Mouse (Mus musculus): ENCODE results near the gene Hagh. TPM values are rescaled to one million over a fixed set of nuclear protein-coding genes. Genes with fewer than 3 reads are reported as not detected.
A peak's percentile ranks its signal among the peaks of the same experiment; 100 is the strongest.

The Hagh gene
- total RNA-seq (2021), result 100 to 1,000 TPM; 107 to 112 TPM
- long read RNA-seq, experiment 1, transcript Hagh-202 (9 exons, 1,191 nt), result major isoform, 72 of 83 reads
- long read RNA-seq, experiment 1, partial matches to known transcripts, result 2 of 83 reads
- long read RNA-seq, experiment 1, other reads (novel, unspliced or antisense), result 9 of 83 reads
- long read RNA-seq, experiment 2, transcript Hagh-202 (9 exons, 1,191 nt), result major isoform, 132 of 141 reads
- long read RNA-seq, experiment 2, partial matches to known transcripts, result 1 of 141 reads
- long read RNA-seq, experiment 2, other reads (novel, unspliced or antisense), result 7 of 141 reads

- DNase-seq (ENCODE audit: low spot score in 2 of 2), result no peak
Measured at GRCm38 (mm10) chr17:24839842-24840241, at the start of gene Hagh. Hagh (plus strand) TSS chr17:24840143.

GRCm38 (mm10) chr17:24792190-24792589 lies 47.8 kb upstream of the Hagh start:
- DNase-seq (ENCODE audit: low spot score in 2 of 2), result no peak

GRCm38 (mm10) chr17:24794791-24795190 lies 45.2 kb upstream of the Hagh start:
- no peak for DNase-seq (ENCODE audit: low spot score in 2 of 2)

DNA sequence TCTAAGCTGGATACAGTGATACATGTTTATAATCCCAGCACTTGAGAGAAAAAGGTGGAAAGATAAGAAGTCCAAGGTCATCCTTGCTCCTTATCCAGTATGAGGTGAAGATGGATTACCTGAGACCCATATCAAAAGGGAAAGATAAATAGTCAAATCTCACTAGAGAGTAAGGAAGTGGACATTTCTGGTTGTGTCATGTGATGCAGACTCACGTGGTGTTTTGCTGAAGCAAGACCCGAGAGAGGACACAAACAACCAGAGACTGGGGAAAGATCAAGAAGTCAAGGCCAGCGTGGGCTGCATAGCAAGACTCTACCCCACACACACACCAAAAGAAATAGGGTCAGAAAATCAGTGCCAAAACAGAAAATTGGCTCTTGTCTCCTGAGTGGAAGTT lies 43.0 kb upstream of the Hagh start:
- no peak for DNase-seq (ENCODE audit: low spot score in 2 of 2)

GRCm38 (mm10) chr17:24798229-24798628 lies 41.7 kb upstream of the Hagh start:
- DNase-seq (ENCODE audit: low spot score in 2 of 2), result no peak

DNA sequence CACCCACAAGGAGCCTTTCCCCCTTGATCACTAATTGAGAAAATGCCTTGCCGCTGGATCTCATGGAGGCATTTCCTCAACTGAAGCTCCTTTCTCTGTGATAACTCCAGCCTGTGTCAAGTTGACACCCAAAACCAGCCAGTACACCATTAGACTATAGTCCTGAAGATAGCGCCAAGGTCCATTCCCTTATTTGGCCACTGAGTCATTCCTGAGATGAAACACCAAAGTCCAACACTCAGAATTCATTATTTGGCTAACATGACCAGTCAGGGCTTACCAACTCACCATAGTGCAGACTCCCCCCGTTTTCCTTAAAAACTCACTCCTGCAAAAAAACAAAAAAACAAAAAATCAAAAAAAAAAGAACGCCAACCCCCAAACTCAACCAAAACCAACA lies 40.5 kb upstream of the Hagh start:
- DNase-seq (ENCODE audit: low spot score in 2 of 2), result no peak

DNA sequence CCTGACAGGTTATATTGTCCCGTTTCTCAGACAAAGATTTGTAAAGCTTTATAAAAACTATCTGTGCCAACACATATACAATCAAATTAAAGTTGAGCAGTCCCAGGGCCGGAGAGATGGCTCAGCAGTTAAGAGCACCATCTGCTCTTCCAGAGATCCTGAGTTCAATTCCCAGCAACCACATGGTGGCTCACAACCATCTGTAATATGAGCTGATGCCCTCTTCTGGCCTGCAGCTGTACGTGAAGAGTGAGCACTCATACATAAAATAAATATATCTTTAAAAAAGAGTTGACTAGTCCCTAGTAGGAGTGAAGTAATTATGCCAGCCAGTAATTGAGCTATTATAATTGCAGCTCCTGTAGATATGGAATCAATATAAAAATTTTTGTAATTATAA lies 39.4 kb upstream of the Hagh start:
- DNase-seq (ENCODE audit: low spot score in 2 of 2), result no peak

DNA sequence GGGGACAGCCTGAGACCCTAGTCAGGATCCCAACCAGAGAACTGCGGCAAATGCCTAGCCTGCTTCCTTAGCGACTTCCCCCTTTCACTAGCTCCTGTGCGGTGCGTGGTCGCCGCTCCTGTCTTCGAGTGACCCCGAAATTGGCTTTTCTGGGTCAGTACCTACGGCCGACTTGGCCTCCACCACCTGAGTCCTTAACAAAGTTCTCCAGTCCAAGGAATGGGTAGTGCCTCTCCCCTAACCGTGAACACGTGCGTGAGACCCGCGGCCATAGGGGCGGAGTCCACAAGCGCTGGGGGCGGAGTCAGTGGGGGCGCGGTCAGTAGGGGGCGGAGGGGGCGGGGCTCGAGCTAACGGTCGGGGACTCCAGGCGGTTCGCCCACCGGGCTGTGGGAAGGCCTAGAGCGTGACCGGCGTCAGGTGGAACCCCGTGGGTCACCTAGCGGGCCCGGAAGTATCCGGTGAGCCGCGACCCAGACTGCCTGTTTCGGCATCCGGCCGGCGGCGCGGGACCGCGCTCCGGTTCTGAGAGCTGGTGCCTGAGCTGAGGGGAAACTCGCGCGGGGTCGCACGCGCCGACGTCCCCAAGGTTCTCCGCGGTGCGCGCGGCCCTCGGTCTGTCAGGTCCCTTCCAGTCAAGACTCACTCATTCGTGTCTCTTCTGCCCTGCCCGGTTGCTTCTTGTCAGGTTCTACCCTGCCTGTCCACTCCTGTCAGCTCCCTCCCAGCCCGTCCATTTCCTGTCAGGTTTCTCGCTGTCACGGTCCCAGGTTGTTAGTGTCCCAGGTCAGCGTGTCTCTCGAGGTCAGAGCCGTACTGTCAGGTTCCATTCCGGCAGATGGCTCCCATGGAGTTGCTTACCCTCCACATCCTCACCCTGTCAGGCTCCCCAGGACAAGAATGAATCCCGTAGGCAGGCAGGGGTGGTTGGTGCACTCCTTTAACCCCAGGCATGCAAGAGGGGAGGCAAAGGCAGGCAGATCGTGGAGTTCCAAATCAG lies 35.7 kb upstream of the Hagh start, which contains the start of gene Meiob:
Gene Meiob (plus strand): TSS at position 338 of the 1,000 bp plus-strand sequence.
- DNase-seq (ENCODE audit: low spot score in 2 of 2), result peak; percentile 10 to 31

DNA sequence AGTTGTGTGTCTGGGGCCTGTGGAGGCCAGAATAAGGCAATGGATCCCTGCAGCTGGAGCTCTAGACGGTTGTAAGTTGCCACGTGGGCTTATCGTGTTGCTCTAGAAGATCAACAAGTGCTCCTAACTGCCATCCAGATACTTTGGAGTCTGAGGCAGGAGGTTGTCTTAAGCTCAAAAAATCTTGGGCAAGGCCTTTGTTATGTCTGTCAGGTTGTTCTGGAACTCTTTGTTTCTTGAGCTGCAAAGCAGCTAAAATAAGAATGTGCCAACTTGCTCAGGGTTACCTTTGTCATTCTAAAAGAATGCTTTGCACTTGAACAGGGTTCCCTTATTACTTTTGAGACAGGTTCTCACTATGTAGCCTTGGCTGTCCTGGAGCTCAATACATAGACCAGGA lies 28.7 kb upstream of the Hagh start:
- no peak for DNase-seq (ENCODE audit: low spot score in 2 of 2)

DNA sequence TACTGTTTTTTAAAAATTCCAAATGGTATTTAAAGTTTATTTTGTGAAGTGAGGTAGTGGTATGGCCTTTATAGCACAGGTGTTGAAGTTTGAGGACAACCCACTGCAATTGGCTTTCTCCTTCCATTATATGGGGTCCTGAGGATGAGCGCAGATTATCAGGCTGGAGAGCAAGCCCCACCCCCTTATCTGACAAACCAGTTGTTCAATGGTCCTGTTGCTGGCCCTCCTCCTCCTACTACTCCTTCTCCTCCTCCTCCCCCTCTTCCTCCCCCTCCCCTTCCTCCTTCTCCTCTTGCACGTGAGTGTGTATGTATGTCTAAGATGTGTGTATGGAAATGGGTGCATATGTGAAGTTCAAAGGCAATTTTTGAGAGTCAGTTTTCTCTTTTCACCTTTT lies 27.7 kb upstream of the Hagh start:
- no peak for DNase-seq (ENCODE audit: low spot score in 2 of 2)

GRCm38 (mm10) chr17:24815256-24815655 lies 24.7 kb upstream of the Hagh start:
- DNase-seq (ENCODE audit: low spot score in 2 of 2), result no peak

DNA sequence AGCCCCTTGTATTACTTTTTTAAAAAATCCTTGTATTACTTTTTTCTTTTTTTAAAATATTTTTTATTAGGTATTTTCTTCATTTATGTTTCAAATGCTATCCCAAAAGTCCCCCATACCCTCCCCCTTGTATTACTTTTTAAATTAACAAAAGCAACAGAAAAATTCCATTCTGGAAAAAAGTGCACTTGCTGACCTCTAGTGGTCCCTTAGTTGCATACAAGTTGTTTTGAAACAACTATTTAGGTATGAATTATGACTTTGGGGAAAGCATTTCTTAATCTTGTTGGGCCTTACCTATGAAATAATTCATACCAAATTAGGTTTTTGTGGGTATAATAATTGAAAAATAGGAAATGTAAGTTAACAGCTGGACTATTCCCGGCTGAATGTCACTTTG lies 22.4 kb upstream of the Hagh start:
- DNase-seq (ENCODE audit: low spot score in 2 of 2), result no peak

DNA sequence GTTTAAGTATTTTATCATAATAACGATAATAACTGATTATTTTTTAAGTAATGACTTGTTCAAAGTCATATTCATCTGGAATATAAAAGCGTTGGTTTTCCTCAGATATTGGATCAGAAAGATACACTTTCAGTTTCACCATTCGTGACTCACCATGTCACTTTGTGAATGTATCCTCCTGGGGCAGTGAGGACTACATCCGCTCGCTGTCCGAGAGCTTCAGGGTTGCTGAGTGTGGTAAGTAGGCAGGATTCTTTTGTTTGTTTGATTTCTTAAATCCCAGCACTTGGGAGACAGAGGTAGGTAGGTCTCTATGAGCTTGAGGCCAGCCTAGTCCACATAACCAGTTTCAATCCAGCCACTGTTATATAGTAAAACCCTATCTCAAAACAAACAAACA lies 21.8 kb upstream of the Hagh start:
- no peak for DNase-seq (ENCODE audit: low spot score in 2 of 2)

DNA sequence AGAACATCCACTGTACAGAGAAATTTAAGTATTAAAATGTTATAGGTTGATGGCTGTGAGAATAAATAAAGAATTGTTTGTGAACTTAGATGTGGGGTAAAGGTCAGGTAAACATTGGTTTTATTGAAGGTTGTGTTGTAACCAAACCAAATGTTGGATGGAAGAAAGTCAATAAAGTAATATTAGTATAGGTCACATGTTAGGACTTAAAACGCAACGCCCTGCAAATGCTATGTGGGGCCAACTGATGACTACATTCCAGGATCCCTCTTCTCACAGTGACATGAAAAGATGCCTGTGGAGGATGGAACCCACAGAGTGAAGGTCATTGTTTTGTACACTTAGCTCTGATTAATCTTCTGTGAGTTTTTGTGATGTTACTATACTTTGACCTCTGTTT lies 20.5 kb upstream of the Hagh start:
- no peak for DNase-seq (ENCODE audit: low spot score in 2 of 2)

- DNase-seq (ENCODE audit: low spot score in 2 of 2), result no peak
Measured at GRCm38 (mm10) chr17:24821351-24822280, 18.3 kb upstream of the Hagh start.

- no peak for DNase-seq (ENCODE audit: low spot score in 2 of 2)
Measured at GRCm38 (mm10) chr17:24840341-24840740, 398 bp downstream of the Hagh start.

GRCm38 (mm10) chr17:24841133-24841532 lies 1.2 kb downstream of the Hagh start:
- DNase-seq (ENCODE audit: low spot score in 2 of 2), result no peak

GRCm38 (mm10) chr17:24842631-24843030 lies 2.7 kb downstream of the Hagh start:
- DNase-seq (ENCODE audit: low spot score in 2 of 2), result no peak

DNA sequence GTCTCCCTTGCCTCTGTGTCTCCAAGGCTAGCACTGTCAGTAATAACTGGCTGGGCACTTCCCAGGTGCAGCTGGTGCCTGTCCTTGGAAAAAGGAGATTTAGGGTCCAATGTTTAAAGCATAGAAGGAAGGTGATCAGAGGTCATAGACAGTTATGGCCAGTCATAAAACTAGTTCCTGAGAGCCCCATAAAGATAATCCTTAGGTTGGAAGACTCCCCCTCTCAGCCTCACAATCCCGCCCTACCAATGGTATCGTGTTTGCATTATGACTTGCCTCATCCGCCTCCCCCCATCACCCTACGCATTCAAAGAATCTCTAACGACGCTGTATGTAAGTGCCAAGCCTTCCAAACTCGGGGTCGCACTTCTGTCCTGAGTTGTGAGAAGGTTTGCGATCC lies 4.6 kb downstream of the Hagh start:
- DNase-seq (ENCODE audit: low spot score in 2 of 2), result no peak

DNA sequence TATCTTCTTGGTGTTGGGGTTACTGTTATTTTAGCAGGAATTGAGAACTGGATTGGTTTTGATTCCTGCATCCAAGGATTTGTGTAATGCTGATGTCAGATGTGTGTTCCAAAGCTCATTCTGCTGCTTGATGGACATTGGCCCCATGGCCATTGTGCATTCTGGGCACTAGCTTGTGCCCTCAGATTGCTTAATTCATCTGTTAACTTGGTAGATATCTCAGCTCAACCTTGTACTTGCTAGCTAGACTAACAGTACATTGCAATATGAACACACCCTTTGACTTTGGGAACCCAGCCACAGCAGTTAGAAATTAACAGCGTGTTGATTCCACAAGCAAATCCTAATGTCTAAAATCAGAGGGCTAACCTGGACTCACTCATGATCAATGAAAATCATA lies 7.4 kb downstream of the Hagh start:
- DNase-seq (ENCODE audit: low spot score in 2 of 2), result no peak

DNA sequence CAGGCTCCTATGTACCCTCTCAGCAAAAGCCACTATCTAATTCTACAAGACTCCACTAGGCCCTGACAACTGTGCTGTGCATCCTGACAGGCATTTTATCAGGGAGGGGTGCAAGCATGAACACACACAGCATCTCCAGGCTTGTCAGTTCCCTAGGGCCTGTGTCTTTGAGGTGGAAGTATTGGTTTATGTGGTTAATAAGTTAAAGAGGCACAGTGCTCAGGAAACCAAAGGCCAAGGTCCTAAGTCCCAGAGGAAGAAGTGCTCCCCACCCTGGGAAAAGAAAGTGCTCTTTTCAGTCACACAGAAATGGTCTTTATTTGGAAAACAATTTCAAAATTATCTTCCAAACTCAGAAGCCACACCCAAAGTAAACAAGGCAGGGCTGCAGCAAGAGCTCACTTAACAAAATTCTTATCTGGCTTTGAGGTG lies 8.7 kb downstream of the Hagh start:
- no peak for DNase-seq (ENCODE audit: low spot score in 2 of 2)

Data from layer of hippocampus, postnatal 14 days (tissue).